Mouse (Mus musculus) CH12.LX (cell line): ENCODE measurements around the gene Pdgfra. TPM values are rescaled to one million over a fixed set of nuclear protein-coding genes. Genes with fewer than 3 reads are reported as not detected.

Experiments
- DNase-seq: peaks from one replicate; pipeline ENCODE4 v3.0.0-alpha.2; 2013; ENCODE audit errors: extremely low read depth
- H3K27ac ChIP-seq: 2 replicates; pipeline ENCODE4 v1.5.1; 2012; ENCODE audit warnings: low read depth, mild to moderate bottlenecking, control low read depth, moderate library complexity; ENCODE audit not compliant: insufficient read depth
- H3K27me3 ChIP-seq: replicated peaks from 2 replicates; pipeline ENCODE3; 2012; ENCODE audit warnings: inconsistent platforms
- H3K36me3 ChIP-seq, 2 experiments: replicated peaks in 1 of 2; 2 replicates each; pipeline versions ENCODE3 to v1.6.1; 2012; ENCODE audit warnings: inconsistent platforms in 1 of 2, low read length in 1 of 2, mild to moderate bottlenecking in 1 of 2, mixed read lengths in 1 of 2, moderate library complexity in 1 of 2; ENCODE audit not compliant: control insufficient read depth in 1 of 2, insufficient read depth in 1 of 2
- H3K4me1 ChIP-seq, 2 experiments: 2 replicates each; pipeline ENCODE4 v1.6.1; 2012; ENCODE audit warnings: inconsistent platforms in 1 of 2, moderate library complexity in 1 of 2; ENCODE audit not compliant: insufficient read depth in 2 of 2, control insufficient read depth in 1 of 2
- H3K4me2 ChIP-seq: 2 replicates; pipeline ENCODE4 v1.6.1; 2012; ENCODE audit warnings: low read depth, mild to moderate bottlenecking, control low read depth; ENCODE audit not compliant: poor library complexity, insufficient read depth, severe bottlenecking
- H3K4me3 ChIP-seq, 3 experiments: fragments of 150-350 bp in 1 of 3; sonication (generic) in 1 of 3; replicated peaks in 1 of 3; 2 replicates each; pipeline versions ENCODE3 to v1.5.1; 2011 to 2012; ENCODE audit warnings: low read depth in 2 of 3, low read length in 2 of 3, mild to moderate bottlenecking in 2 of 3, moderate library complexity in 2 of 3, control low read depth in 1 of 3, improper control_type of control experiment in 1 of 3, inconsistent platforms in 1 of 3, mixed read lengths in 1 of 3; ENCODE audit not compliant: poor library complexity in 1 of 3
- H3K79me2 ChIP-seq: replicated peaks from 2 replicates; pipeline ENCODE4 v1.6.1; 2012; ENCODE audit warnings: mild to moderate bottlenecking, moderate library complexity; ENCODE audit not compliant: control insufficient read depth, poor library complexity, insufficient read depth, severe bottlenecking; ENCODE audit errors: extremely low read depth
- H3K9ac ChIP-seq: 2 replicates; pipeline ENCODE4 v1.6.1; 2012; ENCODE audit warnings: low read depth, mild to moderate bottlenecking, control low read depth, moderate library complexity; ENCODE audit not compliant: insufficient read depth
- H3K9me3 ChIP-seq: replicated peaks from 2 replicates; pipeline ENCODE3; 2012; ENCODE audit warnings: low read length, inconsistent platforms, mixed read lengths
- BHLHE40 ChIP-seq: IDR thresholded peaks from 2 replicates; pipeline ENCODE4 v1.6.1; 2011; ENCODE audit warnings: mild to moderate bottlenecking, low read depth, low read length, improper control_type of control experiment
- CHD1 ChIP-seq: IDR thresholded peaks from 2 replicates; pipeline ENCODE4 v1.6.1; 2012; ENCODE audit warnings: low read depth, low read length, improper control_type of control experiment, inconsistent platforms
- CTCF ChIP-seq, 2 experiments: IDR thresholded peaks in 1 of 2; conservative IDR thresholded peaks in 1 of 2; 2 replicates each; pipeline ENCODE4 v1.5.1; 2011 to 2012; ENCODE audit warnings: low read depth in 2 of 2, low read length in 2 of 2, improper control_type of control experiment in 1 of 2, inconsistent platforms in 1 of 2, mild to moderate bottlenecking in 1 of 2, moderate library complexity in 1 of 2
- E2F4 ChIP-seq: IDR thresholded peaks from 2 replicates; pipeline ENCODE4 v1.6.1; 2011; ENCODE audit warnings: low read depth, low read length, improper control_type of control experiment; ENCODE audit not compliant: insufficient replicate concordance
- ELF1 ChIP-seq: IDR thresholded peaks from 2 replicates; pipeline ENCODE4 v1.6.1; 2014; ENCODE audit warnings: low read depth, mild to moderate bottlenecking, inconsistent platforms, low read length, improper control_type of control experiment
- EP300 ChIP-seq: IDR thresholded peaks from 2 replicates; pipeline ENCODE4 v1.6.1; 2011; ENCODE audit warnings: low read length, improper control_type of control experiment
- HCFC1 ChIP-seq: IDR thresholded peaks from 2 replicates; pipeline ENCODE4 v1.6.1; 2012; ENCODE audit warnings: low read depth, mild to moderate bottlenecking, inconsistent platforms, low read length, improper control_type of control experiment
- IRF4 ChIP-seq: IDR thresholded peaks from 2 replicates; pipeline ENCODE4 v1.6.1; 2014; ENCODE audit warnings: low read depth, mild to moderate bottlenecking, inconsistent platforms, low read length, improper control_type of control experiment
- JUN ChIP-seq: IDR thresholded peaks from 2 replicates; pipeline ENCODE4 v1.6.1; 2011; ENCODE audit warnings: low read depth, mild to moderate bottlenecking, low read length, improper control_type of control experiment, moderate library complexity; ENCODE audit not compliant: insufficient read depth
- KAT2A ChIP-seq: IDR thresholded peaks from 2 replicates; pipeline ENCODE4 v1.6.1; 2012; ENCODE audit warnings: low read length, improper control_type of control experiment, inconsistent platforms; ENCODE audit not compliant: insufficient replicate concordance
- MAFK ChIP-seq: IDR thresholded peaks from 2 replicates; pipeline ENCODE4 v1.6.1; 2011; ENCODE audit warnings: low read length, improper control_type of control experiment; ENCODE audit not compliant: insufficient replicate concordance
- MYC ChIP-seq: IDR thresholded peaks from 2 replicates; pipeline ENCODE4 v1.6.1; 2011; ENCODE audit warnings: low read depth, mild to moderate bottlenecking, improper control_type of control experiment, low read length
- PAX5 ChIP-seq: IDR thresholded peaks from 2 replicates; pipeline ENCODE4 v1.6.1; 2012; ENCODE audit warnings: low read length, inconsistent platforms, mixed read lengths
- POLR2A ChIP-seq: IDR thresholded peaks from 2 replicates; pipeline ENCODE4 v1.6.1; 2011; ENCODE audit warnings: low read depth, mild to moderate bottlenecking, improper control_type of control experiment, low read length
- POLR2AphosphoS2 ChIP-seq: IDR thresholded peaks from 2 replicates; pipeline ENCODE4 v1.6.1; 2011; ENCODE audit warnings: low read depth, low read length, improper control_type of control experiment
- RAD21 ChIP-seq: IDR thresholded peaks from 2 replicates; pipeline ENCODE4 v1.6.1; 2011; ENCODE audit warnings: low read depth, mild to moderate bottlenecking, low read length, improper control_type of control experiment, moderate library complexity
- RCOR1 ChIP-seq: conservative IDR thresholded peaks from 2 replicates; pipeline ENCODE4 v1.6.1; 2012; ENCODE audit warnings: low read depth, mild to moderate bottlenecking, inconsistent platforms, low read length, improper control_type of control experiment
- SIN3A ChIP-seq: IDR thresholded peaks from 2 replicates; pipeline ENCODE4 v1.6.1; 2012; ENCODE audit warnings: low read length, improper control_type of control experiment, inconsistent platforms
- SMC3 ChIP-seq: IDR thresholded peaks from 2 replicates; pipeline ENCODE4 v1.6.1; 2011; ENCODE audit warnings: low read depth, low read length, improper control_type of control experiment
- UBTF ChIP-seq: IDR thresholded peaks from 2 replicates; pipeline ENCODE4 v1.6.1; 2012; ENCODE audit warnings: low read depth, mild to moderate bottlenecking, inconsistent platforms, low read length, improper control_type of control experiment, moderate library complexity
- USF1 ChIP-seq: IDR thresholded peaks from 2 replicates; pipeline ENCODE4 v1.6.1; 2014; ENCODE audit warnings: low read depth, mild to moderate bottlenecking, inconsistent platforms, low read length, improper control_type of control experiment
- ZC3H11A ChIP-seq: IDR thresholded peaks from 2 replicates; pipeline ENCODE4 v1.6.1; 2012; ENCODE audit warnings: low read depth, mild to moderate bottlenecking, inconsistent platforms, low read length, improper control_type of control experiment
- ZMIZ1 ChIP-seq: IDR thresholded peaks from 2 replicates; pipeline ENCODE4 v1.6.1; 2012; ENCODE audit warnings: low read depth, mild to moderate bottlenecking, inconsistent platforms, low read length, improper control_type of control experiment
- dilution Hi-C: fragments of 300-500 bp; cut with MboI; formaldehyde crosslinking; loops from 2 replicates; pipeline ENCODE4 v1.14.3; 2020; ENCODE audit warnings: low sequenced_read_pairs; ENCODE audit not compliant: extremely low pct_unique_long_range_greater_than_20kb, extremely low pct_ligation_motif_present
- in situ Hi-C: fragments of 300-500 bp; cut with MboI; formaldehyde crosslinking; loops from 3 replicates; pipeline ENCODE4 v1.14.3; 2019; ENCODE audit warnings: low sequenced_read_pairs, low pct_ligation_motif_present, low pct_unique_long_range_greater_than_20kb, mixed read lengths
- polyA plus RNA-seq: library from polyadenylated mRNA; unstranded; fragments of >175 nt; gene quantifications from 2 replicates; pipeline ENCODE4 v1.2.1, GENCODE M21; 2012; ENCODE audit warnings: low read depth; ENCODE audit not compliant: insufficient read length
- total RNA-seq, 2 experiments: library from RNA; depleted of rRNA; stranded (reverse); fragments of 300-350 nt in 1 of 2; fragments of >200 nt in 1 of 2; gene quantifications; 2 replicates each; pipeline ENCODE4 v1.2.3; 2012 to 2014

Pdgfra gene
- total and polyA plus RNA-seq, 3 experiments = 0.13 to 0.25 (median 0.13) TPM

DNA sequence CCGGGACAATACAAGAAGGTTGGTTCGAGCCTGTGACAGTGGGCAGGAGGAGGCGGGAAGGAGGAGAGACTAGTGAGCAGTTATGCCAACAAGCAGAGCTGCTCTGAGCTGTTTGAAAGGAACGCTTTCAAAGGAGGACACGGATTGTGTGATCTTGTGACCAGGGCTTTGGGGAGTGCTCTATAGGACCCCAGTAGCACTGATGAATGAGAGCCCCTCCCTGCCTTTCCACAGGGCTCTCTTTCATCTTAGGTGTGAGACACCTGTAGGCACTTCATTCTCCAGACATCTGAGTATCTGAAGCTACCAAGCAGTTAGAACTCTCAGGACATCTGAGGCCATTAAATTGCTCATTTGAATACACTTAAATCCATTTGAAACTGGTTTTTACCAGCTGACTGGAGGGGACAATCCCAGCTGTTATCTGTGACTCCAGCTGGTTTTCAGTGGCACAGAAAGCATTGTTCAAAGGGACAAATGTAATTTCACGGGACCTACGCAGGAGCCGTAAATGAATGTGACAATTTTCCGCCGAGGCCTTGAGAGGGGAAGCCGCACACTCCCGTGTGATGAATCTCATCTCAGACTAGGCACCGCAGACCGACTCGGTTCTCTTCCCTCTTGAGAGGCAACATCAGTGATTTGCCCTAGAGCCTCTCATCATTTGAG is 37.4 kb downstream of the Pdgfra start:
- no peak overlapping the region for H3K9ac ChIP-seq
- H3K27ac ChIP-seq = no peak overlapping the region
- peaks cover 1 to 22% of the 10 kb centered on the region in 2 experiments; a peak in 3 of 4 replicates for H3K4me1 ChIP-seq
- dilution Hi-C loops (no loop called here), in situ Hi-C loops (no loop called here)
- no peak for DNase-seq
- TF ChIP-seq E2F4 = no peak
- no peak for TF ChIP-seq EP300
- TF ChIP-seq RAD21 = no peak
- TF ChIP-seq CTCF (conservative IDR thresholded peaks at IDR 0.05 in 1 of 2, IDR thresholded peaks at IDR 0.05 in 1 of 2; ENCODE audit: low read depth in 2 of 2, low read length in 2 of 2) = no peak
- no peak for TF ChIP-seq ELF1
- no peak for TF ChIP-seq CHD1
- no peak for TF ChIP-seq IRF4
- TF ChIP-seq PAX5 = no peak
- TF ChIP-seq MYC = no peak
- TF ChIP-seq RCOR1 = no peak
- no peak for TF ChIP-seq BHLHE40
- TF ChIP-seq UBTF = no peak
- no peak for TF ChIP-seq SIN3A
- TF ChIP-seq JUN = no peak
- TF ChIP-seq USF1 = no peak
- no peak for TF ChIP-seq SMC3
- no peak for TF ChIP-seq POLR2A
- no peak for TF ChIP-seq ZC3H11A
- no peak for TF ChIP-seq POLR2AphosphoS2
- no peak for TF ChIP-seq MAFK
- H3K36me3 ChIP-seq = no peaks in the 10 kb centered on the region
- no peak overlapping the region for H3K4me3 ChIP-seq
- no peaks in the 10 kb centered on the region for H3K9me3 ChIP-seq
- no peak overlapping the region for H3K4me2 ChIP-seq
- no peaks in the 10 kb centered on the region for H3K27me3 ChIP-seq
- H3K79me2 ChIP-seq = no peaks in the 10 kb centered on the region

DNA sequence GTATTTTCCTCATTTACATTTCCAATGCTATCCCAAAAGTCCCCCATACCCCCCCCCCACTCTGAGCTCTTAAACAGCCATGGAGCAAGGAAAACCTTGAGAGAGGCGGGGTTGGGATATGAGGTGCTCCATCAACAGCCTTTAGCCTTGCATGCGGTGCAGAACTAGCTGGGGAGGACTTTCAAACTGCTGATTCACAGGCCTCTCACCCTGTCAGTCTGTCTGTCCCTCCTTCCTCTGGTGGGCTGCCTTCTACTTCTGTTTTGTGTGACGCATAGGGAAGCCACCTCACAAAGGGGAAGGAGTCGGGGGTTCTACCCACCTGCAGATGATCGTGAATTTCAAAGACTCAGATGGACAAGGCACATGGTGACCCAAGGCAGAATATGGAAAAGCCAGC is 41.0 kb downstream of the Pdgfra start:
- H3K79me2 ChIP-seq = no peaks in the 10 kb centered on the region
- H3K4me2 ChIP-seq = no peak overlapping the region
- no peak for TF ChIP-seq ZMIZ1
- no peak for TF ChIP-seq ZC3H11A
- no peak for TF ChIP-seq RCOR1
- no peak for TF ChIP-seq JUN
- TF ChIP-seq KAT2A = no peak
- TF ChIP-seq HCFC1 = no peak
- H3K4me1 ChIP-seq = peaks cover 0 to 9% of the 10 kb centered on the region in 2 experiments; a peak in 1 of 4 replicates
- H3K27ac ChIP-seq = no peak overlapping the region
- no peak for DNase-seq
- no peaks in the 10 kb centered on the region for H3K36me3 ChIP-seq
- H3K4me3 ChIP-seq = no peak overlapping the region
- no peaks in the 10 kb centered on the region for H3K9me3 ChIP-seq
- in situ Hi-C loops = no loop called here
- dilution Hi-C loops = no loop called here
- no peak overlapping the region for H3K9ac ChIP-seq
- no peaks in the 10 kb centered on the region for H3K27me3 ChIP-seq
